Mouse (Mus musculus) kidney, embryonic 15.5 days (tissue): Measurements from ENCODE around the gene Meis1. TPM values are rescaled to one million over a fixed set of nuclear protein-coding genes. Genes with fewer than 3 reads are reported as not detected.

Source experiments
- ATAC-seq: fragments of 200-750 bp; cut with Nextera tagmentation; replicated peaks from 2 replicates; pipeline ENCODE4 v1.8.0; 2017; ENCODE audit warnings: moderate TSS enrichment; ENCODE audit not compliant: low FRiP score
- H3K27ac ChIP-seq: fragments of 300-500 bp; sonication (generic); 2 replicates; pipeline ENCODE4 v1.5.1; 2015; ENCODE audit warnings: mild to moderate bottlenecking, inconsistent platforms
- H3K27me3 ChIP-seq: fragments of 300-500 bp; sonication (generic); 2 replicates; pipeline ENCODE4 v1.6.1; 2015; ENCODE audit warnings: inconsistent platforms
- H3K36me3 ChIP-seq: fragments of 300-500 bp; sonication (generic); 2 replicates; pipeline ENCODE4 v1.6.1; 2015; ENCODE audit warnings: inconsistent platforms
- H3K4me1 ChIP-seq: fragments of 300-500 bp; sonication (generic); 2 replicates; pipeline ENCODE4 v1.6.1; 2015; ENCODE audit warnings: inconsistent platforms
- H3K4me2 ChIP-seq: fragments of 300-500 bp; sonication (generic); 2 replicates; pipeline ENCODE4 v1.6.1; 2015; ENCODE audit warnings: moderate library complexity, mild to moderate bottlenecking, inconsistent platforms
- H3K4me3 ChIP-seq: fragments of 300-500 bp; sonication (generic); replicated peaks from 2 replicates; pipeline ENCODE4 v1.5.1; 2015; ENCODE audit warnings: mild to moderate bottlenecking, inconsistent platforms
- H3K9ac ChIP-seq: fragments of 300-500 bp; sonication (generic); 2 replicates; pipeline ENCODE4 v1.6.1; 2015; ENCODE audit warnings: mild to moderate bottlenecking, inconsistent platforms
- H3K9me3 ChIP-seq: fragments of 300-500 bp; sonication (generic); replicated peaks from 2 replicates; pipeline ENCODE4 v1.6.1; 2016; ENCODE audit warnings: inconsistent platforms
- WGBS: fragments of 180-500 bp; shearing (Covaris S2); methylation state at CpG from one replicate; pipeline ENCODE4 v1.1.7; 2015; ENCODE audit warnings: mixed read lengths; 5-methylcytosine and 5-hydroxymethylcytosine counted together
- polyA plus RNA-seq: library from polyadenylated mRNA; unstranded; fragments of >200 nt; fragmentation: Nextera tagmentation; extraction: Ambion mirVana; gene quantifications from 2 replicates; pipeline ENCODE4 v1.2.1, GENCODE M21; 2015

The Meis1 gene
- polyA plus RNA-seq, 1 experiment from 2014 or later: 130 TPM

GRCm38 (mm10) chr11:18940916-18941315, 77.9 kb downstream of the Meis1 start:
- Histone ChIP-seq H3K36me3 (peaks cover 17% of the 10 kb centered on the region), H3K27ac (no peak overlapping the region), H3K9ac (no peak overlapping the region), H3K4me1 (peaks cover 32% of the 10 kb centered on the region), H3K9me3 (no peaks in the 10 kb centered on the region), H3K27me3 (no peaks in the 10 kb centered on the region), H3K4me3 (no peak overlapping the region), H3K4me2 (no peak overlapping the region)
- ATAC-seq: no peak
- WGBS: 43% methylated on average over 4 of the region's 4 CpGs

GRCm38 (mm10) chr11:18934921-18935320, 83.9 kb downstream of the Meis1 start:
- Histone ChIP-seq H3K4me1 (peaks cover 16% of the 10 kb centered on the region), H3K4me2 (no peak overlapping the region), H3K9me3 (no peaks in the 10 kb centered on the region), H3K27me3 (no peaks in the 10 kb centered on the region), H3K36me3 (peaks cover 25% of the 10 kb centered on the region; the same call in 1 of the 2 replicates), H3K27ac (no peak overlapping the region), H3K4me3 (no peak overlapping the region), H3K9ac (no peak overlapping the region)
- no peak for ATAC-seq
- whole genome bisulfite sequencing: 79% methylated on average over 6 of the region's 6 CpGs

DNA sequence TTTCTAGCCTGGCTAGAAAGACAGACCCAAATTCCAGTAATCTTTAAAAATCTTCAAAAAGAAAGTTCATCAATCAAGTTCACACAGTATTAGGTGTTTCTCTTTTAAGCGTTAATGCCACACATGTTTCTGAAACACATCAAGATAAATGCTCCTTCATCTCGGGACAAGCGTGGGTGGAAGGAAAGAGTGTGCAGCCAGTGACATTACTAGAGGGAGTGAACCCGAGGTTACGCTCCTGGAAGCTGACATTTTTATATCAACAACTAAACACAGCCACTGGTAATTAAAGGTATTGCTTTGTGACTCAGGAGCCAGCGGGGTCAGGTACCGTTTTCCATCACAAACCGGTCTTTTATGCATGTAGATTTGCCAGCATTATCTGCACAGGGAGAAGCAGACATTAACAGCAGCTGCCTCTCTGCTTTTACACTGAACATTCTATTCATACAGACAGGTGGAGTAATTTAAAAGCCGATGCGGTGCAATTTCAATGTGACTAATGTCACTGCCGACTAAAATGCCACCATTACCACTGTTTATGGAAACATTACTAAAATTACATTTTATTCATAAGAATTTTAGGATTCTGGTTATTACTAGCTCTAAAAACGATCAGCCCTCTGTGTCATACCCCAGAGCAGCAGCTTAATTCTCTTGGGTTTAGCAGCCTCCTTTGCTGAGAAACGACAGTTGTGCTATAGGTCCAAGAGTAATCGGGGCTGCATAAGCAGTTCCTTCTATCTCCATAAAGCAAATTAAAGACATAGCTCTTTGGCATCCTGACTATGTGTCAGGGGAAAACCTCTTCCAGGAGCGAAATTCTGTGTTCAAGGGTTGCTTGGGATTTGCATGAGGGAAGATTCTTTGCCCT, 87.5 kb downstream of the Meis1 start:
- H3K4me3 ChIP-seq: no peak overlapping the region
- no peak for ATAC-seq
- H3K27ac ChIP-seq: no peak overlapping the region
- no peaks in the 10 kb centered on the region for H3K9me3 ChIP-seq
- 38% methylated on average over 15 of the region's 15 CpGs for WGBS
- H3K27me3 ChIP-seq: no peaks in the 10 kb centered on the region
- H3K4me2 ChIP-seq: no peak overlapping the region
- peaks cover 15% of the 10 kb centered on the region; the same call in 1 of the 2 replicates for H3K36me3 ChIP-seq
- H3K4me1 ChIP-seq: peaks cover 13% of the 10 kb centered on the region
- no peak overlapping the region for H3K9ac ChIP-seq

GRCm38 (mm10) chr11:18929779-18930728, 88.7 kb downstream of the Meis1 start:
- ATAC-seq: no peak
- WGBS: 85% methylated on average over 17 of the region's 17 CpGs
- Histone ChIP-seq H3K36me3 (peaks cover 13% of the 10 kb centered on the region; the same call in 1 of the 2 replicates), H3K4me3 (no peak overlapping the region), H3K4me2 (no peak overlapping the region), H3K9ac (no peak overlapping the region), H3K27ac (no peak overlapping the region), H3K4me1 (peaks cover 13% of the 10 kb centered on the region), H3K9me3 (no peaks in the 10 kb centered on the region), H3K27me3 (no peaks in the 10 kb centered on the region)

DNA sequence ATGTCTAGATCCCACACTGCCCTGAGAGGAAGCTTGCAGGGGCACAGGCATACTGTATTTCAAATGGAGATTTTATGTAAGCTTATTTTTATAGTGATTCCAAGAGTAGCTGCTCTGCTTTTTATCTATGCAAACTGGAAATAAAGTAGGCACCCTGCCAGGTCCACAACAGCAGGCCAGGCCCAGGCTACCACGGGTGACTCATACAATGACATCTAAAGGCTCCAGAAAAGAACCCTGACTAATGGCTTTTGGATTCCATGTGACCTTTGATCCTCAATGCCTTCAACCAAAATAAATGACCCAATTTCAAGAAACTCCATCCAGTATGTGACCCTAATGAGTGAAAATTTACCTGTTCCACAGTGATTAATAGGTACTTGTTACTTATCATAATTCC, 91.4 kb downstream of the Meis1 start:
- Histone ChIP-seq H3K27ac (no peak overlapping the region), H3K27me3 (no peaks in the 10 kb centered on the region), H3K4me3 (no peak overlapping the region), H3K36me3 (peaks cover 13% of the 10 kb centered on the region), H3K9ac (no peak overlapping the region), H3K4me2 (no peak overlapping the region), H3K4me1 (peaks cover 13% of the 10 kb centered on the region), H3K9me3 (no peaks in the 10 kb centered on the region)
- WGBS: 24% methylated on average over 1 of the region's 1 CpGs
- 0 out of 2 replicates have a peak, but pooled peaks have one; percentile 33 for ATAC-seq

DNA sequence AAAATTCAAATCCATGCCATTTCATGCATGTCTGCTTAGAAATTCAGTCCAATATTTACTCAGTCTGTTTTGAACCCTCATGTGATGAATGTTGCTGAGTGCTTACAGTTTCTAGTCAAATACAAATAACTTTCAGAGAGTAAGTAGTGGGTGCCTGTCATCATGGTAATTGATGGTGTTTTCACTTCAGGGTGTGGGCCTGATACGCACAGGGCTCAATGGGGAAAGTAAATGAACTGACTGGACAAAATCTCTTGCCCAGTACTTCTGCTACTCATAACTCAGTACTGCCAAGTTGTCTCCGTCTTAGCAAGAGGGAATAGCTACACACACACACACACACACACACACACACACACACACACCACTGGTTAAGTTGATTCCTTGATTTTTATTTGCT, 92.0 kb downstream of the Meis1 start:
- Histone ChIP-seq H3K27ac (no peak overlapping the region), H3K9ac (no peak overlapping the region), H3K4me3 (no peak overlapping the region), H3K9me3 (no peaks in the 10 kb centered on the region), H3K4me2 (no peak overlapping the region), H3K27me3 (no peaks in the 10 kb centered on the region), H3K36me3 (peaks cover 13% of the 10 kb centered on the region), H3K4me1 (peaks cover 13% of the 10 kb centered on the region)
- 40% methylated on average over 2 of the region's 2 CpGs for WGBS
- ATAC-seq: no peak

GRCm38 (mm10) chr11:18924583-18925334, 94.0 kb downstream of the Meis1 start:
- no peak overlapping the region for H3K9ac ChIP-seq
- H3K4me1 ChIP-seq: no peaks in the 10 kb centered on the region
- H3K4me3 ChIP-seq: no peak overlapping the region
- H3K4me2 ChIP-seq: no peak overlapping the region
- H3K36me3 ChIP-seq: peaks cover 20% of the 10 kb centered on the region
- H3K9me3 ChIP-seq: no peaks in the 10 kb centered on the region
- no peak overlapping the region for H3K27ac ChIP-seq
- WGBS: 78% methylated on average over 2 of the region's 2 CpGs
- ATAC-seq: no peak
- no peaks in the 10 kb centered on the region for H3K27me3 ChIP-seq

- H3K9ac ChIP-seq: no peak overlapping the region
- 83% methylated on average over 5 of the region's 5 CpGs for WGBS
- H3K9me3 ChIP-seq: no peaks in the 10 kb centered on the region
- no peak overlapping the region for H3K27ac ChIP-seq
- H3K4me3 ChIP-seq: no peak overlapping the region
- no peak for ATAC-seq
- H3K36me3 ChIP-seq: peaks cover 24% of the 10 kb centered on the region
- no peaks in the 10 kb centered on the region for H3K4me1 ChIP-seq
- H3K27me3 ChIP-seq: no peaks in the 10 kb centered on the region
- H3K4me2 ChIP-seq: no peak overlapping the region
Measured at GRCm38 (mm10) chr11:18923274-18923673, 95.5 kb downstream of the Meis1 start.

DNA sequence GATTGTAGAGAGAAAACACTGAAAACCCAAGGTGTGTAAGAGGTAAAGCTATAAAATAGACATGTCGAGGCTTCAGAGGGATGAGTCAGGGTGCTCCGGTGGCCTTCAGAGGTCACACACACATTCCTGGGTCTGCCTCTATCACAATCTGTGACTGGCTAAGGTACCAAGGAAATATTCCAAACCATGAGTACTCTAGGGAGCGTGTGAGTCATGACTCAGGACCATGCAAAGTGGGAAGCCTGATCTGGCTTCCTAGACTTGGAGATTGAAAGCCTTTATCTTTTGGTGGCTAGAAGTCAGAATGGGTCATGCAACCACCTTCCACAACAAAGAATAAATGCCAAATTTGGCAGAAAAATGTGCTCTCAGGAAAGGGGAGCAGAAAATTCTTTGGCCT, 98.1 kb downstream of the Meis1 start:
- H3K27ac ChIP-seq: no peak overlapping the region
- H3K27me3 ChIP-seq: no peaks in the 10 kb centered on the region
- H3K9me3 ChIP-seq: no peaks in the 10 kb centered on the region
- WGBS: 77% methylated on average over 3 of the region's 3 CpGs
- H3K4me1 ChIP-seq: no peaks in the 10 kb centered on the region
- H3K4me3 ChIP-seq: no peak overlapping the region
- no peak overlapping the region for H3K9ac ChIP-seq
- H3K4me2 ChIP-seq: no peak overlapping the region
- H3K36me3 ChIP-seq: peaks cover 24% of the 10 kb centered on the region
- ATAC-seq: no peak

- Histone ChIP-seq H3K27me3 (no peaks in the 10 kb centered on the region; the same call in 1 of the 2 replicates), H3K4me1 (no peaks in the 10 kb centered on the region), H3K36me3 (peaks cover 24% of the 10 kb centered on the region), H3K4me3 (no peak overlapping the region), H3K9me3 (no peaks in the 10 kb centered on the region), H3K27ac (no peak overlapping the region), H3K9ac (no peak overlapping the region), H3K4me2 (no peak overlapping the region)
- no peak for ATAC-seq
- 81% methylated on average over 3 of the region's 3 CpGs for WGBS
Measured at GRCm38 (mm10) chr11:18919162-18919762, 99.5 kb downstream of the Meis1 start.

DNA sequence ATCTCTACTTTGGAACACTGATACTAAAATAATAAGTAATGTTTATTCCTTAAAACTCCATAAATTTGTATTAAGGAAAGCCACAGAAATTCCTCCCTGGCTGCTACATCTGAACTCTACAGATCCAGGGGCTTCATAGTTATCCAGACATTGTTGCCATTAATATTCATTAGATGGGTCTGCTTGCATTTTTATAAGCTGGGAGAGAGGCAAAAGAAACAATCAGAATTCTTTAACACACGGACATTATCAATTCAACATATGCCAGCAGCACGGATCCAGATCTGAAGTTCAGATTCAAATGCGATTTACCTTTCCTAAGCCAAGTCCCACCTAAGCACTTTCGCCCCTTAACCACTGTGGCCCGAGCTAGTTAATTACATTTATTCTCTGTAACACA, 100.9 kb downstream of the Meis1 start:
- Histone ChIP-seq H3K9me3 (no peaks in the 10 kb centered on the region), H3K4me2 (no peak overlapping the region), H3K9ac (no peak overlapping the region), H3K4me1 (0 out of 2 replicates have a peak, but pooled peaks cover 3% of the 10 kb centered on the region), H3K36me3 (peaks cover 16% of the 10 kb centered on the region), H3K27ac (no peak overlapping the region), H3K4me3 (no peak overlapping the region), H3K27me3 (no peaks in the 10 kb centered on the region; the same call in 1 of the 2 replicates)
- 76% methylated on average over 5 of the region's 5 CpGs for WGBS
- ATAC-seq: no peak
